Mouse (Mus musculus): ENCODE measurements around the gene Olfr373.

DNA sequence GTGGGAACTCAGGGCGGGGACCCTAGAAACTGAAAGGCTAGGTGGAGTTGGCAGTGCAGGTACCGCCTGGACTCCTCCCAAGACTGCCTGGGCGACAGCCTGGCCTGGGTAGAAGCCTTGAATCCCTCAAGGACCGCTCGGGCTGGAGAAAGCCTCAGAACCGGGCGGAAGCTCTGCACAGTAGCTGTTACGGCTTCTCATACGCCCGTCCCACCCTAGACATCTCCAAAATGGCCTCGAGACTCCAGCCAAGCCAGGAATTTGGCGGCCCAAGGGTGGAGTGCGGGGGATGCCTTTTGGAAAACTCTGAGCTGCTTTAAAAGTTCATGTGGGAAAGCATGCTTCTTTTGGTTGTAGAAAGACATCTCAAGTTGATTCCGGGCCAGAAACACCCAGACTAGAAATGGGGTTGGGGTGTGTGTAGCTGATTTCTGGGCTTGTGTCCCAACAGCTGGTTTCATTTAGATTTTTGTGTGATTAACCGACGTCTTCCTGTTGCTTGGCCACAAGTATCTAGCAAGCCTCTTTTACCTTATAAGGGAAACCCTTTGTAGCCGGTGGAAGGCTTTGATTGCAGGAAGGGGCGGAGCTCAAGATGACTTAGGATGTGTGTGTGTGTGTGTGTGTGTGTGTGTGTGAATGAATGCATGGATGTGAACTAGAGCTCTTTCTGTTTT is 53.5 kb downstream of the Olfr373 start:
- peak; percentile 77 for TF ChIP-seq EP300 (IDR thresholded peaks at IDR 0.05; ENCODE audit: low read depth)
- no peak for TF ChIP-seq CTCF (IDR thresholded peaks at IDR 0.05; ENCODE audit: low read depth)

Data from heart, postnatal 0 days (tissue).